Mouse (Mus musculus) stomach, postnatal 0 days (tissue): Measurements from ENCODE around the gene Lrch2. TPM values are rescaled to one million over a fixed set of nuclear protein-coding genes. Genes with fewer than 3 reads are reported as not detected.
A peak's percentile ranks its signal among the peaks of the same experiment; 100 is the strongest.
"Not testable (repeated sequence)": the region's sequence is repeated elsewhere in the genome, so short reads cannot be mapped to it uniquely, and the experiment has no call there.

ENCODE experiments used
- ATAC-seq: fragments of 200-750 bp; cut with Nextera tagmentation; 2 replicates; pipeline ENCODE4 v1.8.0; 2017; ENCODE audit not compliant: low FRiP score, low TSS enrichment
- DNase-seq: peaks from one replicate; pipeline ENCODE4 v3.0.0-alpha.2; 2016; ENCODE audit warnings: low spot score
- H3K27ac ChIP-seq: fragments of 300-500 bp; sonication (generic); replicated peaks from 2 replicates; pipeline ENCODE4 v1.5.1; 2014; ENCODE audit warnings: mild to moderate bottlenecking, control low read depth
- H3K27me3 ChIP-seq: fragments of 300-500 bp; sonication (generic); 2 replicates; pipeline ENCODE4 v1.6.1; 2014; ENCODE audit warnings: low read length; ENCODE audit not compliant: control insufficient read depth, insufficient read depth
- H3K36me3 ChIP-seq: fragments of 300-500 bp; sonication (generic); 2 replicates; pipeline ENCODE4 v1.6.1; 2014; ENCODE audit warnings: low read length, mixed read lengths; ENCODE audit not compliant: control insufficient read depth, insufficient read depth
- H3K4me1 ChIP-seq: fragments of 300-500 bp; sonication (generic); replicated peaks from 2 replicates; pipeline ENCODE4 v1.6.1; 2014; ENCODE audit warnings: antibody characterized with exemption; ENCODE audit not compliant: control insufficient read depth, insufficient read depth
- H3K4me2 ChIP-seq: fragments of 300-500 bp; sonication (generic); replicated peaks from 2 replicates; pipeline ENCODE4 v1.6.1; 2014; ENCODE audit warnings: low read depth, mild to moderate bottlenecking, control low read depth, moderate library complexity
- H3K4me3 ChIP-seq: fragments of 300-500 bp; sonication (generic); 2 replicates; pipeline ENCODE4 v1.5.1; 2014; ENCODE audit warnings: low read depth, low read length, control low read depth
- H3K9ac ChIP-seq: fragments of 300-500 bp; sonication (generic); 2 replicates; pipeline ENCODE4 v1.6.1; 2014; ENCODE audit warnings: mild to moderate bottlenecking, low read length, control low read depth, mixed read lengths
- H3K9me3 ChIP-seq: fragments of 300-500 bp; sonication (generic); 2 replicates; pipeline ENCODE4 v1.6.1; 2016; ENCODE audit warnings: low read length; ENCODE audit not compliant: control insufficient read depth
- CTCF ChIP-seq: IDR thresholded peaks from 2 replicates; pipeline ENCODE4 v1.5.1; 2016; ENCODE audit warnings: antibody characterized with exemption, low read depth, mild to moderate bottlenecking, moderate library complexity
- EP300 ChIP-seq: optimal IDR thresholded peaks from 2 replicates; pipeline ENCODE3; 2016; ENCODE audit warnings: antibody characterized with exemption
- WGBS: fragments of 180-500 bp; shearing (Covaris S2); extraction: QIAGEN DNeasy Blood & Tissue Kit; methylation state at CpG from one replicate; pipeline ENCODE4 v1.1.7; 2014; 5-methylcytosine and 5-hydroxymethylcytosine counted together
- polyA plus RNA-seq: library from polyadenylated mRNA; unstranded; fragments of >200 nt; fragmentation: Nextera tagmentation; extraction: Ambion mirVana; gene quantifications from 2 replicates; pipeline ENCODE4 v1.2.1, GENCODE M21; 2015

Lrch2 gene
- polyA plus RNA-seq: 2.0 and 2.1 TPM in 2 replicates

- 13% methylated on average over 30 of the region's 50 CpGs for WGBS
- TF ChIP-seq CTCF (no peak), EP300 (no peak)
- Histone ChIP-seq H3K4me3 (peak within 1 kb of the TSS; percentile 44), H3K4me1 (no peaks in the 10 kb centered on the region), H3K9me3 (no peaks in the 10 kb centered on the region), H3K36me3 (no peaks in the 10 kb centered on the region), H3K9ac (peak within 1 kb of the TSS; percentile 63), H3K27ac (peak within 1 kb of the TSS; percentile 49; the same call in 1 of the 2 replicates), H3K4me2 (peak within 1 kb of the TSS; percentile 51), H3K27me3 (no peaks in the 10 kb centered on the region)
- peak; percentile 22 for DNase-seq
- ATAC-seq: peak; percentile 42; the same call in 1 of the 2 replicates
Observed at GRCm38 (mm10) chrX:147553421-147554201, at the start of gene Lrch2. Gene Lrch2, minus strand, starts transcription at chrX:147554081.

- Histone ChIP-seq H3K4me3 (no peak overlapping the region), H3K9ac (no peak overlapping the region), H3K9me3 (no peaks in the 10 kb centered on the region), H3K4me1 (no peaks in the 10 kb centered on the region), H3K4me2 (no peak overlapping the region), H3K36me3 (no peaks in the 10 kb centered on the region), H3K27me3 (no peaks in the 10 kb centered on the region), H3K27ac (no peak overlapping the region)
- TF ChIP-seq CTCF (no peak), EP300 (no peak)
- 65% methylated on average over 11 of the region's 11 CpGs for WGBS
- DNase-seq (no peak), ATAC-seq (0 out of 2 replicates have a peak, but pooled peaks have one; percentile 35)
Observed at GRCm38 (mm10) chrX:147540934-147541870, 12.7 kb downstream of the Lrch2 start.

GRCm38 (mm10) chrX:147538377-147538776 lies 15.5 kb downstream of the Lrch2 start:
- no peak overlapping the region for H3K4me3 ChIP-seq
- H3K36me3 ChIP-seq: no peaks in the 10 kb centered on the region
- no peaks in the 10 kb centered on the region for H3K4me1 ChIP-seq
- H3K9me3 ChIP-seq: no peaks in the 10 kb centered on the region
- no peaks in the 10 kb centered on the region for H3K27me3 ChIP-seq
- TF ChIP-seq CTCF: no peak
- no peak for TF ChIP-seq EP300
- H3K27ac ChIP-seq: no peak overlapping the region
- DNase-seq: no peak
- no peak for ATAC-seq
- no peak overlapping the region for H3K9ac ChIP-seq
- H3K4me2 ChIP-seq: no peak overlapping the region

GRCm38 (mm10) chrX:147537117-147537516 lies 16.8 kb downstream of the Lrch2 start:
- ATAC-seq, H3K4me2 ChIP-seq, H3K27ac ChIP-seq, H3K9me3 ChIP-seq, H3K9ac ChIP-seq, DNase-seq, H3K4me3 ChIP-seq, H3K4me1 ChIP-seq, H3K27me3 ChIP-seq, H3K36me3 ChIP-seq: not testable (repeated sequence)
- 83% methylated on average over 3 of the region's 3 CpGs for WGBS

GRCm38 (mm10) chrX:147535616-147536015 lies 18.3 kb downstream of the Lrch2 start:
- WGBS: 65% methylated on average over 2 of the region's 2 CpGs
- TF ChIP-seq CTCF: no peak
- TF ChIP-seq EP300: no peak
- no peak overlapping the region for H3K27ac ChIP-seq
- no peak overlapping the region for H3K4me3 ChIP-seq
- no peaks in the 10 kb centered on the region for H3K27me3 ChIP-seq
- ATAC-seq (no peak), DNase-seq (no peak)
- no peaks in the 10 kb centered on the region for H3K9me3 ChIP-seq
- H3K4me1 ChIP-seq: no peaks in the 10 kb centered on the region
- H3K4me2 ChIP-seq: no peak overlapping the region
- H3K36me3 ChIP-seq: no peaks in the 10 kb centered on the region
- H3K9ac ChIP-seq: no peak overlapping the region
